1 mouse cellular context compared by ENCODE assay signal in the genomic region with DNA sequence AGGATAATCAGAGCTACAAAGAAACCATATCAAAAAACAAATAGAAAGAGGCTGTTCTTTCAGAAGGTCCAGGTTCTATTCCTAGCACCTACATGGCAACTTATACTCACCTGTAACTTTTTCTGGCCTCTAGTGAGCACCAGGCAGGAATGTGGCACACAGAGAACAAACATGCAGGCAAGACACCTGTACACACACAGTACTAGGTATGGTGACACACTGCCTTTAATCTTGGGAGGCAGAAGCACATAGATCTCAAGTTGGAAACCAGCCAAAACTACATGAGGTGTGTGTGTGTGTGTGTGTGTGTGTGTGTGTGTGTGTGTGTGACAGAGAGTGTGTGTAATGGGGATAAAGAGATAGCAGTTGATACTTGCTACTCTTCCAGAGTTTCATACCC.
TF ChIP-seq lines count a peak whose summit lies in the region.

No protein-coding gene starts in this region.

TF ChIP-seq in MEL, 35 proteins besides CTCF, POLR2A, EP300 and RAD21:
- TF ChIP-seq ETS1 (IDR thresholded peaks at IDR 0.05; ENCODE audit: low read depth, low read length) (0 out of 2 replicates have a peak, but pooled peaks have one; percentile 7), BHLHE40 (IDR thresholded peaks at IDR 0.05; ENCODE audit: borderline replicate concordance, low read depth, low read length) (no peak), UBTF (IDR thresholded peaks at IDR 0.05; ENCODE audit: borderline replicate concordance, insufficient read depth, low read depth, low read length) (no peak), E2F4 (IDR thresholded peaks at IDR 0.05; ENCODE audit: borderline replicate concordance, low read depth, low read length) (no peak), TCF12 (IDR thresholded peaks at IDR 0.05; ENCODE audit: low read depth, low read length) (0 out of 2 replicates have a peak, but pooled peaks have one; percentile 10)
TF ChIP-seq in MEL: peak in this region for 2.
